21 mouse cellular contexts compared by ENCODE assay signal in the genomic region with DNA sequence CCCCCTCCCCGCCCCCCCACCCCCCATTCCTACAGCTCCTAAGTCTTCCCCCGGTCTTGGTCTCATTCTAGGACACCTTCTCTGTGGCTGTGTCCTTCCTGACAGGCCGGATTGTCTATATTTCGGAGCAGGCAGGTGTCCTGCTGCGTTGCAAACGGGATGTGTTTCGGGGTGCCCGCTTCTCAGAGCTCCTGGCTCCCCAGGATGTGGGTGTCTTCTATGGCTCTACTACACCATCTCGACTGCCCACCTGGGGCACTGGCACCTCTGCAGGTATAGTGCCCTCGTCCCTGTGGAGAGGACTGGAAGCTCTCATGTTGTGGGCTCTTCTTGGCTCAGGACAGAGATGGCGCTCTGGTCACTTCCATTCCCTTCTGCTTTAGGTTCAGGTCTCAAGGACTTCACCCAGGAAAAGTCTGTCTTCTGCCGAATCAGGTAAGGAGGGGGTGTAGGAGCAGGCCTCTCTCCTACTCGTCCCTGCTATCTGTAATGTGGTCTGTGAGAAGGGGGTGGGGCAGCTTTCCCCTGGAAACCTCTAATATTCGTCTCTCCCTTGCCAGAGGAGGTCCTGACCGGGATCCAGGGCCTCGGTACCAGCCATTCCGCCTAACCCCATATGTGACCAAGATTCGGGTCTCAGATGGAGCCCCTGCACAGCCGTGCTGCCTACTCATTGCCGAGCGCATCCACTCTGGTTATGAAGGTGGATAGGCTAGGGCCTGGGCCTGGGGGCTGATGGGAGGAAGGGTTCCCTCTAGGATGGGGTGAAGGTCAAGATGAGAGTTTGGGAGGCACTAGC. TPM values are rescaled to one million over a fixed set of nuclear protein-coding genes. Genes with fewer than 3 reads are reported as not detected.
A peak's percentile ranks its signal among the peaks of the same experiment; 100 is the strongest.
DNase-seq lines count a peak whose midpoint lies in the region; ATAC-seq lines count a peak whose summit lies in the region.
"Had no signal": no experiment of that assay in that cellular context is flagged by ENCODE, and none has a peak within 500 bp of the region (broad histone marks: within the 10 kb centered on the region; RNA-seq: fewer than 3 reads in every experiment).

No protein-coding gene starts in this region.

- no peak overlapping the region for H3K4me3 ChIP-seq in heart, embryonic 13.5 days
- H3K4me3 ChIP-seq: midbrain, embryonic 13.5 days had no signal

- no peak for ATAC-seq in heart, embryonic 13.5 days (ENCODE audit: extremely low read depth, insufficient number of reproducible peaks, low FRiP score, low TSS enrichment)
- ATAC-seq: midbrain, embryonic 13.5 days; Patski had no signal

- no peaks in the 10 kb centered on the region for H3K27me3 ChIP-seq in heart, embryonic 13.5 days (replicated peaks)
- H3K27me3 ChIP-seq: midbrain, embryonic 13.5 days; Patski had no signal

- WGBS in heart, embryonic 13.5 days, result 88% methylated on average over 21 of the region's 21 CpGs

- no peaks in the 10 kb centered on the region for H3K9me3 ChIP-seq in heart, embryonic 13.5 days
- H3K9me3 ChIP-seq: midbrain, embryonic 13.5 days had no signal

- peaks cover 39% of the 10 kb centered on the region for H3K4me1 ChIP-seq in heart, embryonic 13.5 days

- intact Hi-C loops in heart, postnatal 10 days (cut with DNase I), result loop anchor here (2.0 kb wide), 1 partner anchor 13 kb away; no protein-coding TSS in a partner anchor

- H3K27ac ChIP-seq in heart, embryonic 13.5 days (replicated peaks), result no peak overlapping the region
- H3K27ac ChIP-seq: macrophage; midbrain, embryonic 13.5 days had no signal

- no peak overlapping the region for H3K4me2 ChIP-seq in heart, embryonic 13.5 days
- H3K4me2 ChIP-seq: heart, embryonic 11.5 days; lung, embryonic 14.5 days; midbrain, embryonic 13.5 days had no signal

- peaks cover 64% of the 10 kb centered on the region for H3K36me3 ChIP-seq in heart, embryonic 13.5 days

- peak; percentile 21 for DNase-seq in adrenal gland, adult 2 months
- DNase-seq in adrenal gland, postnatal 36 days, result no peak
- DNase-seq in heart, postnatal 10 days, result no peak
- DNase-seq in right cerebral cortex, postnatal 25 days, result peak; percentile 3
- no peak for DNase-seq in right cerebral cortex, postnatal 14 days
- peak; percentile 39 for DNase-seq in testis, postnatal 10 days (ENCODE audit: low spot score)
- DNase-seq: gastrocnemius, postnatal 14 days; kidney, adult 9 months; kidney, postnatal 4 days; liver; lung, embryonic 14.5 days; retina, postnatal 1 day; thymus, postnatal 14 days had no signal

- H3K9ac ChIP-seq in heart, embryonic 13.5 days, result 0 out of 2 replicates have a peak overlapping the region, but pooled peaks have one; percentile 24
- H3K9ac ChIP-seq: lung, embryonic 14.5 days had no signal

RNA-seq across cellular contexts. Expression of a gene that starts 6.8 kb away (rescaled TPM):
- total RNA-seq in adrenal gland, adult 2 months (2021), result 10 to 100 TPM; 55.0 to 75.9 TPM
- 41.3 and 76.1 TPM in 2 replicates for polyA plus RNA-seq in adrenal gland, adult 2 months (2012; rRNA removed)
- 100 to 1,000 TPM; 112 to 153 TPM for total RNA-seq in adrenal gland, postnatal 36 days (2021)
- 8.6 and 9.0 TPM in 2 replicates for polyA plus RNA-seq in heart, embryonic 13.5 days (2015; fragmentation: Nextera tagmentation; extraction: Ambion mirVana)
- 100 to 1,000 TPM in 1 of 2 experiments, 10 to 100 TPM in 1; 61.4 to 101 TPM for total RNA-seq in heart, postnatal 10 days (2021)

RNA-seq across cellular contexts. Expression of a gene that starts 13.5 kb away (rescaled TPM):
- 100 to 1,000 TPM; 104 to 130 TPM for total RNA-seq in adrenal gland, adult 2 months (2021)
- 425 and 479 TPM in 2 replicates for polyA plus RNA-seq in adrenal gland, adult 2 months (2012; rRNA removed)
- total RNA-seq in adrenal gland, postnatal 36 days (2021), result 100 to 1,000 TPM; 116 to 130 TPM
- polyA plus RNA-seq in heart, embryonic 13.5 days (2015; fragmentation: Nextera tagmentation; extraction: Ambion mirVana), result 79.5 and 82.1 TPM in 2 replicates
- total RNA-seq in heart, postnatal 10 days (2021), result 10 to 100 TPM; 71.1 to 85.8 TPM

RNA-seq across cellular contexts. Expression of a gene that starts 18.4 kb away (rescaled TPM):
- not detected for total RNA-seq in adrenal gland, adult 2 months (2021)
- polyA plus RNA-seq in adrenal gland, adult 2 months (2012; rRNA removed), result 1.3 and 1.6 TPM in 2 replicates
- total RNA-seq in adrenal gland, postnatal 36 days (2021), result under 1 TPM; 0.17 to 0.26 TPM
- 0.47 and 0.67 TPM in 2 replicates for polyA plus RNA-seq in heart, embryonic 13.5 days (2015; fragmentation: Nextera tagmentation; extraction: Ambion mirVana)
- under 1 TPM; 0.17 to 0.34 TPM for total RNA-seq in heart, postnatal 10 days (2021)
- total RNA-seq: hematopoietic stem cell, adult 5-6 weeks had no signal
- polyA plus RNA-seq: macrophage had no signal

RNA-seq across cellular contexts. Expression of a gene that starts 20.6 kb away (rescaled TPM):
- under 1 TPM; 0.59 to 0.78 TPM for total RNA-seq in adrenal gland, adult 2 months (2021)
- polyA plus RNA-seq in adrenal gland, adult 2 months (2012; rRNA removed), result 2.3 and 3.0 TPM in 2 replicates
- under 1 TPM; 0.50 to 0.76 TPM for total RNA-seq in adrenal gland, postnatal 36 days (2021)
- 0.41 and 0.60 TPM in 2 replicates for polyA plus RNA-seq in heart, embryonic 13.5 days (2015; fragmentation: Nextera tagmentation; extraction: Ambion mirVana)
- under 1 TPM; 0.42 to 0.60 TPM for total RNA-seq in heart, postnatal 10 days (2021)
- total RNA-seq: hematopoietic stem cell, adult 5-6 weeks had no signal
- polyA plus RNA-seq: forebrain, embryonic 11.5 days; midbrain, embryonic 13.5 days had no signal

RNA-seq across cellular contexts. Expression of a gene that starts 23.9 kb away (rescaled TPM):
- 1 to 10 TPM in 1 of 2 experiments, under 1 TPM in 1; 0.79 to 1.0 TPM for total RNA-seq in adrenal gland, adult 2 months (2021)
- polyA plus RNA-seq in adrenal gland, adult 2 months (2012; rRNA removed), result 1.4 and 2.5 TPM in 2 replicates
- total RNA-seq in adrenal gland, postnatal 36 days (2021), result 1 to 10 TPM in 1 of 2 experiments, under 1 TPM in 1; 0.63 to 1.1 TPM
- polyA plus RNA-seq in heart, embryonic 13.5 days (2015; fragmentation: Nextera tagmentation; extraction: Ambion mirVana), result 0.13 and 0.14 TPM in 2 replicates
- not detected for total RNA-seq in heart, postnatal 10 days (2021)
- total RNA-seq: gastrocnemius, postnatal 14 days; hematopoietic stem cell, adult 5-6 weeks; neutrophil, adult 5-6 weeks had no signal
- polyA plus RNA-seq: forebrain, embryonic 11.5 days; macrophage had no signal

Comparison
In these comparisons a context has a peak if more than half of its experiments do, and no peak if none do; other contexts are left out.
1. DNase-seq: peak in adrenal gland, adult 2 months (single experiment), right cerebral cortex, postnatal 25 days (single experiment) and testis, postnatal 10 days (single experiment); none in adrenal gland, postnatal 36 days (0 of 2), heart, postnatal 10 days (0 of 2) and right cerebral cortex, postnatal 14 days (single experiment).